Mouse (Mus musculus) C2C12 (cell line): ENCODE data around the gene Espn. TPM values are rescaled to one million over a fixed set of nuclear protein-coding genes. Genes with fewer than 3 reads are reported as not detected.
A peak's percentile ranks its signal among the peaks of the same experiment; 100 is the strongest.

Experiments
- H3K27me3 ChIP-seq: one replicate; pipeline ENCODE4 v1.6.1; 2011; ENCODE audit not compliant: control insufficient read depth, insufficient read depth, insufficient read length
- H3K36me3 ChIP-seq: one replicate; pipeline ENCODE4 v1.6.1; 2011; ENCODE audit not compliant: control insufficient read depth, insufficient read depth
- H3K4me3 ChIP-seq: one replicate; pipeline ENCODE4 v1.5.1; 2011; ENCODE audit warnings: mild to moderate bottlenecking, control low read depth; ENCODE audit not compliant: poor library complexity, insufficient read depth, severe bottlenecking
- H3K79me2 ChIP-seq: one replicate; pipeline ENCODE4 v1.6.1; 2011; ENCODE audit not compliant: control insufficient read depth, insufficient read depth
- H3K79me3 ChIP-seq: one replicate; pipeline ENCODE4 v1.6.1; 2011; ENCODE audit warnings: low read depth, control low read depth
- H3ac ChIP-seq: one replicate; pipeline ENCODE3; 2011; ENCODE audit warnings: low read depth; ENCODE audit not compliant: control insufficient read depth, insufficient read length
- CEBPB ChIP-seq: IDR thresholded peaks from one replicate; pipeline ENCODE4 v1.6.1; 2011; ENCODE audit warnings: low read depth, mild to moderate bottlenecking, control low read depth, moderate library complexity
- CTCF ChIP-seq: IDR thresholded peaks from one replicate; pipeline ENCODE4 v1.5.1; 2011; ENCODE audit not compliant: control insufficient read depth, insufficient read depth, insufficient read length
- FOSL1 ChIP-seq: IDR thresholded peaks from one replicate; pipeline ENCODE4 v1.8.0; 2011; ENCODE audit warnings: mild to moderate bottlenecking, low read length; ENCODE audit not compliant: poor library complexity, insufficient read depth, severe bottlenecking
- MAX ChIP-seq: IDR thresholded peaks from one replicate; pipeline ENCODE4 v1.6.1; 2011; ENCODE audit warnings: mild to moderate bottlenecking, control low read depth
- MYOD1 ChIP-seq: IDR thresholded peaks from one replicate; pipeline ENCODE4 v1.6.1; 2011; ENCODE audit warnings: low read depth; ENCODE audit not compliant: control insufficient read depth, insufficient read length
- MYOG ChIP-seq: IDR thresholded peaks from one replicate; pipeline ENCODE4 v1.6.1; 2011; ENCODE audit not compliant: control insufficient read depth, insufficient read length; ENCODE audit errors: extremely low read depth
- USF1 ChIP-seq: IDR thresholded peaks from one replicate; pipeline ENCODE4 v1.6.1; 2011; ENCODE audit warnings: low read depth, mild to moderate bottlenecking, control low read depth, moderate library complexity
- polyA plus RNA-seq: library from polyadenylated mRNA; unstranded; fragments of >200 nt; fragmentation: generic; extraction: Trizol; gene quantifications from one replicate; pipeline ENCODE4 v1.2.1, GENCODE M21; 2012; ENCODE audit warnings: missing spikeins

The Espn gene
- polyA plus RNA-seq, 1 experiment, result 0.97 TPM

- H3K79me2 ChIP-seq, result no peaks in the 10 kb centered on the region
- TF ChIP-seq FOSL1 (no peak), MAX (no peak), CTCF (no peak), MYOG (no peak), USF1 (no peak), CEBPB (no peak), MYOD1 (no peak)
- no peak overlapping the region for H3ac ChIP-seq
- no peak overlapping the region for H3K4me3 ChIP-seq
- no peaks in the 10 kb centered on the region for H3K27me3 ChIP-seq
- H3K36me3 ChIP-seq, result no peaks in the 10 kb centered on the region
- no peaks in the 10 kb centered on the region for H3K79me3 ChIP-seq
Measured at GRCm38 (mm10) chr4:152073715-152074114, 78.5 kb downstream of the Espn start.

- no peaks in the 10 kb centered on the region for H3K36me3 ChIP-seq
- no peaks in the 10 kb centered on the region for H3K79me2 ChIP-seq
- no peaks in the 10 kb centered on the region for H3K27me3 ChIP-seq
- no peak for TF ChIP-seq FOSL1
- TF ChIP-seq CEBPB, result no peak
- TF ChIP-seq MYOD1, result no peak
- TF ChIP-seq CTCF, result no peak
- no peak for TF ChIP-seq USF1
- TF ChIP-seq MAX, result no peak
- TF ChIP-seq MYOG, result no peak
- no peak overlapping the region for H3K4me3 ChIP-seq
- no peak overlapping the region for H3ac ChIP-seq
- H3K79me3 ChIP-seq, result no peaks in the 10 kb centered on the region
Measured at GRCm38 (mm10) chr4:152072655-152073054, 79.5 kb downstream of the Espn start.

- no peaks in the 10 kb centered on the region for H3K36me3 ChIP-seq
- no peaks in the 10 kb centered on the region for H3K79me3 ChIP-seq
- H3K4me3 ChIP-seq, result no peak within 1 kb of the TSS
- H3K79me2 ChIP-seq, result no peaks in the 10 kb centered on the region
- H3ac ChIP-seq, result no peak within 1 kb of the TSS
- TF ChIP-seq MYOD1 (peak; percentile 5), MAX (no peak)
- H3K27me3 ChIP-seq, result no peaks in the 10 kb centered on the region
Measured at GRCm38 (mm10) chr4:152072121-152072601, 80.0 kb downstream of the Espn start, which contains the start of gene Plekhg5. TSS of gene Plekhg5 (plus strand) at chr4:152072498.

- H3K4me3 ChIP-seq, result no peak overlapping the region
Measured at GRCm38 (mm10) chr4:152070494-152071396, 81.4 kb downstream of the Espn start.

More at GRCm38 (mm10) chr4:152070494-152071396, 81.4 kb downstream of the Espn start:
- no peaks in the 10 kb centered on the region for H3K79me3 ChIP-seq
- no peaks in the 10 kb centered on the region for H3K36me3 ChIP-seq
- H3K27me3 ChIP-seq, result no peaks in the 10 kb centered on the region
- TF ChIP-seq MYOD1, result no peak
- TF ChIP-seq MYOG, result no peak
- TF ChIP-seq FOSL1, result no peak
- TF ChIP-seq MAX, result no peak
- TF ChIP-seq USF1, result no peak
- no peak overlapping the region for H3ac ChIP-seq
- no peaks in the 10 kb centered on the region for H3K79me2 ChIP-seq

Other genes starting within 250 kb of the Espn start
- gene Dnajc11, start 218.7 kb downstream of the Espn start, polyA plus RNA-seq, result 61.5 TPM
- gene Thap3, start 163.4 kb downstream of the Espn start, polyA plus RNA-seq, result 32.8 TPM
- 18.8 TPM for gene Phf13, start 156.1 kb downstream of the Espn start, polyA plus RNA-seq
- 36.2 TPM for gene Klhl21, start 143.6 kb downstream of the Espn start, polyA plus RNA-seq
- 8.6 TPM for gene Zbtb48, start 124.7 kb downstream of the Espn start, polyA plus RNA-seq
- 0.27 TPM for gene Tas1r1, start 113.8 kb downstream of the Espn start, polyA plus RNA-seq
- gene Nol9, start 113.0 kb downstream of the Espn start, polyA plus RNA-seq, result 39.7 TPM
- 17.5 TPM for gene Plekhg5, start 79.9 kb downstream of the Espn start, polyA plus RNA-seq
- 0.95 TPM for gene Tnfrsf25, start 36.4 kb downstream of the Espn start, polyA plus RNA-seq
- not detected for gene Hes2, start 6.5 kb upstream of the Espn start, polyA plus RNA-seq
- gene Acot7, start 25.8 kb upstream of the Espn start, polyA plus RNA-seq, result 344 TPM
- 5.4 TPM for gene Gpr153, start 121.9 kb upstream of the Espn start, polyA plus RNA-seq
- gene Hes3, start 139.3 kb upstream of the Espn start, polyA plus RNA-seq, result not detected
- 34.1 TPM for gene Icmt, start 144.9 kb upstream of the Espn start, polyA plus RNA-seq
- gene Rnf207, start 166.6 kb upstream of the Espn start, polyA plus RNA-seq, result 0.23 TPM
- 1,836 TPM for gene Rpl22, start 173.4 kb upstream of the Espn start, polyA plus RNA-seq
- gene Chd5, start 186.3 kb upstream of the Espn start, polyA plus RNA-seq, result 0.22 TPM